Mouse (Mus musculus): ENCODE results near the gene Rad51ap2. TPM values are rescaled to one million over a fixed set of nuclear protein-coding genes. Genes with fewer than 3 reads are reported as not detected.

Gene Rad51ap2
- polyA plus RNA-seq, 1 experiment, result 0.13 TPM

- DNase-seq, result peak; percentile 55
- 4% methylated on average over 15 of the region's 15 CpGs for WGBS
Measured at GRCm38 (mm10) chr12:11435246-11436022, 20.4 kb upstream of the Rad51ap2 start.

DNA sequence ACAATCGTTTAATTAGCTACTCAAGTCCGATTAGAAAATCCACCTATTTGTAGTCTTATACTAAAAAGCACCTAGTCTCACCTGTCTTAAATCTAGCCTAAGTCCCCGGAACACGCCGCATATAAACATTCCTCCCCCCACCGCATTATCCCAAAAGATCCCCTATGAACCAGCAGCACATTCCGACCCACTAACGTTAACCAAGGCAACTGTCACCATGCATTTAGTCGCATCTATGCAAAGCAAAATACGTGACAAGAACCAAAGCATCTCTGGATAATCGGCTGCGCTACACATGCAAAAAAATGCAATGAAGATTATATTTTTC, 19.9 kb upstream of the Rad51ap2 start:
- peak overlapping the region; percentile 70 for H3K27ac ChIP-seq (ENCODE audit: insufficient read depth, low read length)
- H3K4me3 ChIP-seq (replicated peaks; ENCODE audit: insufficient read depth, low read depth, low read length), result peak overlapping the region; percentile 98
- peak; percentile 49 for DNase-seq
- no peak for TF ChIP-seq POLR2A (IDR thresholded peaks at IDR 0.05; ENCODE audit: borderline replicate concordance, insufficient read depth, low read length)
- no peak for TF ChIP-seq CTCF (IDR thresholded peaks at IDR 0.05; ENCODE audit: borderline replicate concordance, insufficient read depth, low read depth, low read length)
- H3K27me3 ChIP-seq (ENCODE audit: control insufficient read depth, insufficient read depth, low read length), result no peaks in the 10 kb centered on the region
- peaks cover 6% of the 10 kb centered on the region; the same call in 1 of the 2 replicates for H3K4me1 ChIP-seq (ENCODE audit: control insufficient read depth, insufficient read depth, low read length)
- WGBS, result under 1% methylated on average over 12 of the region's 12 CpGs

More at GRCm38 (mm10) chr12:11435246-11436022, 20.4 kb upstream of the Rad51ap2 start:
- Histone ChIP-seq H3K4me1 (ENCODE audit: control insufficient read depth, insufficient read depth, low read length) (peaks cover 6% of the 10 kb centered on the region; the same call in 1 of the 2 replicates), H3K4me3 (replicated peaks; ENCODE audit: insufficient read depth, low read depth, low read length) (peak overlapping the region; percentile 98), H3K27me3 (ENCODE audit: control insufficient read depth, insufficient read depth, low read length) (no peaks in the 10 kb centered on the region), H3K27ac (ENCODE audit: insufficient read depth, low read length) (peak overlapping the region; percentile 70)
- TF ChIP-seq POLR2A (IDR thresholded peaks at IDR 0.05; ENCODE audit: borderline replicate concordance, insufficient read depth, low read length) (no peak), CTCF (IDR thresholded peaks at IDR 0.05; ENCODE audit: borderline replicate concordance, insufficient read depth, low read depth, low read length) (no peak)

DNA sequence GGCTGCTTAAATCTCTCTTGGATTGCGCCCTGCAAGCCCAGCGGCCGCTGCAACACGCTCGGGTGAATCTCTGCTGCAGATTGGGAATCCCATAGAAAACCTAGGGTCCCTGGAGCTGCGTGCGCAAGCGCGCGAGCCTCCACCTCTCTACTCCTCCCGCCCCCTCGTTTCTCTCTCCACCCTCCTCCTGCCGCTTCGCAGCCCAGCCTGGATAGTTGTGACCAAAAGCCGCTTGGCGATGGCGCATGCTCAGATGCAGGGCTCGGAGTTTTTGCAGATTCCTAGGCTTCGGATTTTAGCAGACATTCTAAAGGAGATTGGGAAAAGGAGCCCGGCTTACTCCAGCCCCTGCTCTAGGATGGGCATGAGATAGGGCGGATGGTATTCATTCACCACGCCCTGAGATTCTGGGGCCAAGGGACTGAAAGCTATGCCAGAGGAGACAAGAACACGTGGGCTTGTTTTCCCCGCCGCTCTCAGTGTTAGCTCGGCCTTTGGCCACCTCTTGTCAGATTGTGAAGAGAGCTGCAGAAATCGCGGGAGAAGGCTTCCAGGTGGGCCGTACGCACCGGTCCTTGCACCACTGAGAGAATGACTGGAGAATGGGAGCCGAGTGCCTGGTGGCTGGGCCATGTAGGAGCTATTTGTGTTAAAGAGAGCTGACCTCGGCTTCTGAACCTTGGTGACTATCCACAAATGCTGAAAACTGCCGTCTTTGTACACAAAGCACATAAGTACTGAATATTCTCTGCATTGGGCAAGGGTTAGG, 19.2 kb upstream of the Rad51ap2 start, which contains the start of gene Vsnl1:
Gene Vsnl1 (minus strand): TSS at position 117 of the 769 bp plus-strand sequence.
- peak; percentile 93 to 96 for DNase-seq
- WGBS, result under 1% methylated on average over 34 of the region's 34 CpGs
- Histone ChIP-seq H3K27ac (ENCODE audit: insufficient read depth, low read length) (peak within 1 kb of the TSS; percentile 70), H3K27me3 (ENCODE audit: control insufficient read depth, insufficient read depth, low read length) (no peaks in the 10 kb centered on the region), H3K4me3 (replicated peaks; ENCODE audit: insufficient read depth, low read depth, low read length) (peak within 1 kb of the TSS; percentile 98), H3K4me1 (ENCODE audit: control insufficient read depth, insufficient read depth, low read length) (peaks cover 4% of the 10 kb centered on the region; the same call in 1 of the 2 replicates)
- no peak for TF ChIP-seq CTCF (IDR thresholded peaks at IDR 0.05; ENCODE audit: borderline replicate concordance, insufficient read depth, low read depth, low read length)
- TF ChIP-seq POLR2A (IDR thresholded peaks at IDR 0.05; ENCODE audit: borderline replicate concordance, insufficient read depth, low read length), result peak; percentile 73; the same call in 1 of the 2 replicates

DNA sequence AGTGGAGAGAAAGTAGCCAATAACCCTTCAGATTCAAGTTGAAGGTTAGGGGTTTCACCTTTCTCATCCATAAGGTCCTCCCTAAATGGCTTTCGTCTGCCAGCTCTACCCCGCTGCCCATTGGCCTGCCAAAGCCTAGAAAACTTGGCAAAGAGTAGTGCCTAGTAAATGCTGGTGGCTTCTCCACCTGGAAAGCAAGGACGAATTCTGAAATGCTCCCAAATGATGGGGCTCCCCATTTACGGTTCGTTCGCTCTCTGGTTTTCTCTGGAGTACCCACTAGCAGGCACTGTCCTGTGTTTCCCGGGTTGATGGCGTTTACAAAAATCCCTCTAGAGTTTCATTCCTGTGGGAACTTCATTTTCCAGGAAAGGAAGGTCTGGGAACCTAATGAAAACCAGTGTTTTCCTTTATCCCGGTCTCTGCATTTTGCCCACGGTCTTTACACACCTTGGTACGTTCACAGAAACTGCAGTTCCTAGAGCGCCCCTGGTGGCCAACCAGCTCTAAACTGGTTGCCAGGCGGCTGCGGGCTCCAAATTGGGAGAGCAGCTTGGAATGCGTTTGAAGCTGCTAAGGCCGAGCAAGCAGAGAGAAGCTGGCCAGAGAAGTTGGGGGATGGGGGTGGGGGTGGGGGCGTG, 18.5 kb upstream of the Rad51ap2 start:
- Histone ChIP-seq H3K27ac (ENCODE audit: insufficient read depth, low read length) (peak overlapping the region; percentile 67; the same call in 1 of the 2 replicates), H3K4me3 (replicated peaks; ENCODE audit: insufficient read depth, low read depth, low read length) (peak overlapping the region; percentile 4), H3K4me1 (ENCODE audit: control insufficient read depth, insufficient read depth, low read length) (no peaks in the 10 kb centered on the region; the same call in 1 of the 2 replicates), H3K27me3 (ENCODE audit: control insufficient read depth, insufficient read depth, low read length) (no peaks in the 10 kb centered on the region)
- peak; percentile 92 to 94 for DNase-seq
- TF ChIP-seq CTCF (IDR thresholded peaks at IDR 0.05; ENCODE audit: borderline replicate concordance, insufficient read depth, low read depth, low read length) (peak; percentile 65; the same call in 1 of the 2 replicates), POLR2A (IDR thresholded peaks at IDR 0.05; ENCODE audit: borderline replicate concordance, insufficient read depth, low read length) (no peak)
- 2% methylated on average over 17 of the region's 17 CpGs for WGBS

DNA sequence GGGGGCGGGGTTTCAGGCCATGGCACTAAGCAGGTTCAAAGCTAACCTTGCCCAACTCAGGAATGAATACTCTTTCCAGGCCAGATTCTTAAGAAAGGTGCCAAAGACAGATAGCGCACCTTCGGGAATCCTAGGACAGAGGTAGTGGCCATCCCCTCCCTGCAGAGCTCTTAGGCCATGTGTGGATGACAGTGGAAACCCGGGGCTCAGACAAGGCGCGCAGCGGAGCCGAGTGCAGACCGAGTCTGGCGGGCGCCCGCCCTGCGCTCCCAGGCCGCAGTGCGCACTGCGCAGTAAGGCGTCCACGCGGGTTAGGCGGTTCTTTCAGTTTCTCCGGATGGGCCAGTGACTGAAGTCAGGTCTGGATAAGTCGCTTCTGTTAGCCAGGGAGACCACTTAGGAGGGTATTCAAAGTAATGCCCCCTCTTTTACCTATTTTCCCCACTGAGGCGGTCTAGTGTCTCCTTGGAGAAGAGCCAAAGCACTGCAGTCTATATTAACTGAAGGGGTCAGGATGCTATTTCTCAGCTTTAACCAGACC, 17.9 kb upstream of the Rad51ap2 start:
- DNase-seq, result peak; percentile 59 to 64
- TF ChIP-seq CTCF (IDR thresholded peaks at IDR 0.05; ENCODE audit: borderline replicate concordance, insufficient read depth, low read depth, low read length), result no peak
- TF ChIP-seq POLR2A (IDR thresholded peaks at IDR 0.05; ENCODE audit: borderline replicate concordance, insufficient read depth, low read length), result no peak
- 23% methylated on average over 23 of the region's 23 CpGs for WGBS
- Histone ChIP-seq H3K4me3 (replicated peaks; ENCODE audit: insufficient read depth, low read depth, low read length) (peak overlapping the region; percentile 55), H3K27me3 (ENCODE audit: control insufficient read depth, insufficient read depth, low read length) (no peaks in the 10 kb centered on the region), H3K27ac (ENCODE audit: insufficient read depth, low read length) (peak overlapping the region; percentile 66; the same call in 1 of the 2 replicates), H3K4me1 (ENCODE audit: control insufficient read depth, insufficient read depth, low read length) (no peaks in the 10 kb centered on the region; the same call in 1 of the 2 replicates)

GRCm38 (mm10) chr12:11454146-11454545, 1.7 kb upstream of the Rad51ap2 start:
- Histone ChIP-seq H3K27ac (ENCODE audit: insufficient read depth, low read length) (no peak overlapping the region), H3K27me3 (ENCODE audit: control insufficient read depth, insufficient read depth, low read length) (no peaks in the 10 kb centered on the region), H3K4me1 (ENCODE audit: control insufficient read depth, insufficient read depth, low read length) (no peaks in the 10 kb centered on the region), H3K4me3 (replicated peaks; ENCODE audit: insufficient read depth, low read depth, low read length) (no peak overlapping the region)
- DNase-seq, result no peak
- TF ChIP-seq POLR2A (IDR thresholded peaks at IDR 0.05; ENCODE audit: borderline replicate concordance, insufficient read depth, low read length) (no peak), CTCF (IDR thresholded peaks at IDR 0.05; ENCODE audit: borderline replicate concordance, insufficient read depth, low read depth, low read length) (no peak)
- WGBS, result 72% methylated on average over 5 of the region's 5 CpGs

GRCm38 (mm10) chr12:11456213-11456612, 334 bp downstream of the Rad51ap2 start:
- no peaks in the 10 kb centered on the region for H3K27me3 ChIP-seq (ENCODE audit: control insufficient read depth, insufficient read depth, low read length)
- DNase-seq, result no peak
- no peaks in the 10 kb centered on the region for H3K4me1 ChIP-seq (ENCODE audit: control insufficient read depth, insufficient read depth, low read length)
- peak overlapping the region; percentile 84 for H3K4me3 ChIP-seq (replicated peaks; ENCODE audit: insufficient read depth, low read depth, low read length)
- H3K27ac ChIP-seq (ENCODE audit: insufficient read depth, low read length), result no peak overlapping the region
- WGBS, result 6% methylated on average over 11 of the region's 11 CpGs
- TF ChIP-seq CTCF (IDR thresholded peaks at IDR 0.05; ENCODE audit: borderline replicate concordance, insufficient read depth, low read depth, low read length) (no peak), POLR2A (IDR thresholded peaks at IDR 0.05; ENCODE audit: borderline replicate concordance, insufficient read depth, low read length) (no peak)
